9 mouse cellular contexts compared by ENCODE assay signal in genomic region chr11:108941836-108942235, GRCm38 (mm10). TPM values are rescaled to one million over a fixed set of nuclear protein-coding genes. Genes with fewer than 3 reads are reported as not detected.
DNase-seq lines count a peak whose midpoint lies in the region; ATAC-seq and TF ChIP-seq lines count a peak whose summit lies in the region.
"Had no signal": no experiment of that assay in that cellular context is flagged by ENCODE, and none has a peak within 500 bp of the region (broad histone marks: within the 10 kb centered on the region; RNA-seq: fewer than 3 reads in every experiment).

No protein-coding gene starts in this region.

- no peak overlapping the region for H3K27ac ChIP-seq in gastrocnemius, adult 2 months
- H3K27ac ChIP-seq in hindbrain, embryonic 15.5 days (replicated peaks) = peak overlapping the region; percentile 81
- peak overlapping the region; percentile 81 for H3K27ac ChIP-seq in midbrain, embryonic 16.5 days (ENCODE audit: low read length)
- H3K27ac ChIP-seq: limb, embryonic 12.5 days had no signal

- no peak overlapping the region for H3K4me3 ChIP-seq in gastrocnemius, adult 2 months
- no peak overlapping the region for H3K4me3 ChIP-seq in hindbrain, embryonic 15.5 days
- H3K4me3 ChIP-seq in midbrain, embryonic 16.5 days (ENCODE audit: low read depth, low read length) = no peak overlapping the region
- H3K4me3 ChIP-seq: limb, embryonic 12.5 days had no signal

- H3K27me3 ChIP-seq in hindbrain, embryonic 15.5 days = no peaks in the 10 kb centered on the region
- no peaks in the 10 kb centered on the region for H3K27me3 ChIP-seq in midbrain, embryonic 16.5 days (ENCODE audit: control insufficient read depth, insufficient read depth, low read depth, low read length)
- H3K27me3 ChIP-seq: limb, embryonic 12.5 days had no signal

- H3K9ac ChIP-seq in hindbrain, embryonic 15.5 days = no peak overlapping the region
- no peak overlapping the region for H3K9ac ChIP-seq in midbrain, embryonic 16.5 days (ENCODE audit: low read depth, low read length)
- H3K9ac ChIP-seq: limb, embryonic 12.5 days had no signal

- H3K9me3 ChIP-seq in hindbrain, embryonic 15.5 days = no peaks in the 10 kb centered on the region
- H3K9me3 ChIP-seq in midbrain, embryonic 16.5 days (replicated peaks; ENCODE audit: control insufficient read depth, low read length, poor library complexity, severe bottlenecking) = no peaks in the 10 kb centered on the region

- ATAC-seq in hindbrain, embryonic 15.5 days (ENCODE audit: low FRiP score, low read depth) = no peak
- peak; percentile 21 for ATAC-seq in midbrain, embryonic 16.5 days
- no peak for ATAC-seq in erythroblast, adult 5-6 weeks (replicated peaks; ENCODE audit: low FRiP score, poor library complexity, severe bottlenecking)

- peaks cover 32% of the 10 kb centered on the region for H3K4me1 ChIP-seq in hindbrain, embryonic 15.5 days (replicated peaks)
- H3K4me1 ChIP-seq in midbrain, embryonic 16.5 days (ENCODE audit: control insufficient read depth, insufficient read depth, low read length) = peaks cover 25% of the 10 kb centered on the region

- intact Hi-C loops in gastrocnemius, adult 2 months (cut with DNase I) = no loop called here

- no peak overlapping the region for H3K4me2 ChIP-seq in hindbrain, embryonic 15.5 days
- H3K4me2 ChIP-seq in midbrain, embryonic 16.5 days (ENCODE audit: low read length) = no peak overlapping the region
- H3K4me2 ChIP-seq: limb, embryonic 12.5 days had no signal

- WGBS in hindbrain, embryonic 15.5 days = 89% methylated on average over 18 of the region's 18 CpGs
- WGBS in midbrain, embryonic 16.5 days = 87% methylated on average over 18 of the region's 18 CpGs

- TF ChIP-seq CTCF in gastrocnemius, adult 2 months (IDR thresholded peaks at IDR 0.05) = no peak

- peaks cover 48% of the 10 kb centered on the region for H3K36me3 ChIP-seq in hindbrain, embryonic 15.5 days
- peaks cover 39% of the 10 kb centered on the region for H3K36me3 ChIP-seq in midbrain, embryonic 16.5 days (ENCODE audit: control insufficient read depth, insufficient read depth, low read length)

- peak; percentile 50 for DNase-seq in gastrocnemius, adult 2 months
- DNase-seq in gastrocnemius, postnatal 4 days (ENCODE audit: low spot score in 2 of 2) = no peak
- DNase-seq in brain, adult 2 months (ENCODE audit: low read depth, low spot score) = peak; percentile 85
- no peak for DNase-seq in thymus, postnatal 36 days
- DNase-seq in urinary bladder, adult 18-20 months (ENCODE audit: low spot score in 2 of 2) = no peak

RNA-seq across cellular contexts. Expression of gene Axin2, which starts 21.7 kb away (rescaled TPM):
- 1 to 10 TPM; 8.5 to 9.3 TPM for total RNA-seq in gastrocnemius, adult 2 months (2021)
- total RNA-seq in gastrocnemius, postnatal 4 days (2021) = 10 to 100 TPM; 24.5 to 26.8 TPM
- 8.9 and 9.2 TPM in 2 replicates for polyA plus RNA-seq in hindbrain, embryonic 15.5 days (2015; fragmentation: Nextera tagmentation; extraction: Ambion mirVana)
- polyA plus RNA-seq in midbrain, embryonic 16.5 days (2015; fragmentation: Nextera tagmentation; extraction: Ambion mirVana) = 9.3 and 11.3 TPM in 2 replicates
- total RNA-seq in erythroblast, adult 5-6 weeks (2015; ENCODE audit: low replicate concordance) = 0.42 TPM in 1 of 2 replicates, not detected in the other
- 0.51 and 0.84 TPM in 2 replicates for total RNA-seq in erythroblast, adult 5-6 weeks (2017; ENCODE audit: low replicate concordance)

Comparison
In these comparisons a context has a peak if more than half of its experiments do, and no peak if none do; other contexts are left out.
1. DNase-seq: peak in gastrocnemius, adult 2 months (single experiment) and brain, adult 2 months (single experiment); none in gastrocnemius, postnatal 4 days (0 of 2), thymus, postnatal 36 days (0 of 2) and urinary bladder, adult 18-20 months (0 of 2).
2. RNA of gene Axin2, which starts 21.7 kb away (total RNA-seq): 24.5 to 26.8 TPM in gastrocnemius, postnatal 4 days and 8.5 to 9.3 TPM in gastrocnemius, adult 2 months; 0.42 to 0.84 TPM in erythroblast, adult 5-6 weeks; every median in the first group is over 4 times any median in the second.